Mouse (Mus musculus) liver, postnatal 0 days (tissue): ENCODE results near the gene Blm.

Source experiments
- CTCF ChIP-seq: sonication (generic); IDR thresholded peaks from 2 replicates; pipeline ENCODE4 v1.5.1; 2016; ENCODE audit warnings: antibody characterized with exemption, low read depth
- EP300 ChIP-seq: IDR thresholded peaks from 2 replicates; pipeline ENCODE4 v1.6.1; 2016; ENCODE audit warnings: antibody characterized with exemption, low read depth, mild to moderate bottlenecking

DNA sequence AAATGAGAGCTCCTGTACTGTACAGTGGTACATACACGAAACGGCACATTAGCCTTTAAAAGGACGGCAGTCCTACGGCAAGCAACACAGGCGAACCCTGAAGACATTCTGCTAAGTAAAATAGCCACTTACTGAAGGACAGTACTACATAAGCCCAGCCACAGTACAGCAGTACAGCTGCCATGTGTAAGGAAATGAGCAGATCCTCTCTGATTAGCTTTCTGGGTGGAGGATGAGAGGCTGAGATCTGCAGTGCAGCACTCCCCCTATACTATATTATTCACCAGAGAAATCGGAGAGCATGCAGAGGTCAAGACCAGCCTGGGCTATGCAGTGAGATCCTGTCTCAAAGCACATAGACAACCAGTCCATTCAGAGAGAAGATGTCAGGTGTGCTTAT, 3.8 kb downstream of the Blm start:
- TF ChIP-seq CTCF (no peak), EP300 (no peak)
